Mouse (Mus musculus) brain, embryonic 18.5 days (tissue): Measurements from ENCODE around the gene Nufip2.
"Not testable (repeated sequence)": the region's sequence is repeated elsewhere in the genome, so short reads cannot be mapped to it uniquely, and the experiment has no call there.

Experiments used
- DNase-seq: peaks from one replicate; pipeline ENCODE4 v3.0.0-alpha.2; 2012; ENCODE audit warnings: low read depth, low spot score

Nufip2 gene

GRCm38 (mm10) chr11:77709039-77709438 is 23.1 kb downstream of the Nufip2 start:
- no peak for DNase-seq

- DNase-seq: no peak
These were observed 27.8 kb downstream of the Nufip2 start for GRCm38 (mm10) chr11:77713736-77714135.

- no peak for DNase-seq
These were observed 33.1 kb downstream of the Nufip2 start for GRCm38 (mm10) chr11:77719055-77719454.

- no peak for DNase-seq
These were observed 35.4 kb downstream of the Nufip2 start for GRCm38 (mm10) chr11:77721389-77721788.

GRCm38 (mm10) chr11:77724766-77725165 is 38.8 kb downstream of the Nufip2 start:
- DNase-seq: no peak

GRCm38 (mm10) chr11:77725183-77725582 is 39.2 kb downstream of the Nufip2 start, which contains the start of gene Cryba1:
Gene Cryba1, minus strand, starts transcription at chr11:77725283.
- no peak for DNase-seq

- no peak for DNase-seq
These were observed 42.6 kb downstream of the Nufip2 start for GRCm38 (mm10) chr11:77728587-77728986.

- peak; percentile 24 for DNase-seq
These were observed 51.3 kb downstream of the Nufip2 start for GRCm38 (mm10) chr11:77737289-77737688.

GRCm38 (mm10) chr11:77738555-77738954 is 52.6 kb downstream of the Nufip2 start:
- DNase-seq: no peak

GRCm38 (mm10) chr11:77743966-77744365 is 58.0 kb downstream of the Nufip2 start:
- DNase-seq: no peak

GRCm38 (mm10) chr11:77746652-77747051 is 60.7 kb downstream of the Nufip2 start:
- DNase-seq: no peak

- DNase-seq: not testable (repeated sequence)
These were observed 61.1 kb downstream of the Nufip2 start for GRCm38 (mm10) chr11:77747103-77747502.

GRCm38 (mm10) chr11:77748996-77749395 is 63.0 kb downstream of the Nufip2 start:
- DNase-seq: no peak

GRCm38 (mm10) chr11:77752525-77752924 is 66.6 kb downstream of the Nufip2 start:
- no peak for DNase-seq

GRCm38 (mm10) chr11:77753469-77753868 is 67.5 kb downstream of the Nufip2 start:
- no peak for DNase-seq

- DNase-seq: no peak
These were observed 74.1 kb downstream of the Nufip2 start for GRCm38 (mm10) chr11:77760031-77760430.

GRCm38 (mm10) chr11:77762783-77763672 is 77.1 kb downstream of the Nufip2 start, which contains the start of gene Myo18a:
Gene Myo18a, plus strand, starts transcription at chr11:77763246.
- DNase-seq: no peak

GRCm38 (mm10) chr11:77763673-77764340 is 77.9 kb downstream of the Nufip2 start:
- DNase-seq: no peak

GRCm38 (mm10) chr11:77764694-77765458 is 78.9 kb downstream of the Nufip2 start:
- DNase-seq: no peak

GRCm38 (mm10) chr11:77765459-77765777 is 79.5 kb downstream of the Nufip2 start:
- DNase-seq: no peak

- DNase-seq: no peak
These were observed 80.5 kb downstream of the Nufip2 start for GRCm38 (mm10) chr11:77766351-77767001.

GRCm38 (mm10) chr11:77769496-77769895 is 83.5 kb downstream of the Nufip2 start:
- no peak for DNase-seq
